Mouse (Mus musculus): ENCODE data around the gene Kif13a. TPM values are rescaled to one million over a fixed set of nuclear protein-coding genes. Genes with fewer than 3 reads are reported as not detected.

Gene Kif13a
- 17.3 TPM for polyA plus RNA-seq (2015; fragmentation: Illumina TruSeq; extraction: RNeasy Lipid Tissue Mini Kit (QIAGEN cat#74804); ENCODE audit: low read depth, low replicate concordance)

DNA sequence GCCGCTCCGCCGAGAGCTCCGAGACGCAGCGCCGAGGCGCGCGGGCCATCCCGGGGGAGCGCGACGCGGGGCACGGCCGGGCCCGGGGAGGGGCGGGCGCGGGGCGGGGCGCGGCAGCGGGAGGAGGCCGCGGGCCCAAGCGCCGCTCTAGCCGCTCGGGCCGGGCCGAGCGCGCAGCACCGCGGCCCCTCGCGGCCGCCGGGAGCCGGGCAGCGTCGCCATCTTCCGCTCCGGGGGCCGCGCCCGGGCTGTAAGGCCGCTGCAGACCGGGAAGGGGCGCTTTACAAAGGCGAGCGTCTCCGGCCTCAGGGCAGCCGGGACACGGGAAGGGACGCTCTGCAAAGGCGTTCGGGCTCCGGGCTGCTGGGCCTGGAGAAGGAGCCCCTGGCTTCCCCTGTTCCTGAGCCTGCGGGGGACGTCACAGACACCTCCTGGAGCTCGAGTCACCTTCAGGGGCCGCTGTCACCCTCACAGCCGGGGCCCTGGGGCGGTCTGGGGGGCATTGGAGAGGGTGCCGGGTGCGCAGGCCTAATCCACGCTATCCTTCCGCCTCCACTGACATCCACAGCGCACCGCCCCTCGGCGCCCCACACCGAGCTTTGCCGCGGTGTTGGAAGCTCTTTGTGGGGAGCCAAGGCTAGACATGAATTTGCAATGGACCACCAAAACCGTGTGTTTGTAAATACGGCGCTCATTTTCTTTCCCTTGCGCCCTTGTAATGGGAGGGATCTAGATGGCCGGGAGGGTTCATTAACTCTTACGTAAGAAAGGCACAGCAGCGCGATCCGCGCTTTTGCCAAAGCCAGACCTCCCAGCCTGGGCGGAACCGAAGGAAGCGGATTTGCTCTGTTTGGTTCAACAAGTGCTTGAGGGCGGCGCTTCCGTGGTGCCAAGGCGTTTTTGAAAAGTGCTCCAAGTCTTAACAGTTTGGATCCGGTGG, at the start of gene Kif13a:
Gene Kif13a (minus strand): TSS at position 149 of the 940 bp plus-strand sequence.

DNA sequence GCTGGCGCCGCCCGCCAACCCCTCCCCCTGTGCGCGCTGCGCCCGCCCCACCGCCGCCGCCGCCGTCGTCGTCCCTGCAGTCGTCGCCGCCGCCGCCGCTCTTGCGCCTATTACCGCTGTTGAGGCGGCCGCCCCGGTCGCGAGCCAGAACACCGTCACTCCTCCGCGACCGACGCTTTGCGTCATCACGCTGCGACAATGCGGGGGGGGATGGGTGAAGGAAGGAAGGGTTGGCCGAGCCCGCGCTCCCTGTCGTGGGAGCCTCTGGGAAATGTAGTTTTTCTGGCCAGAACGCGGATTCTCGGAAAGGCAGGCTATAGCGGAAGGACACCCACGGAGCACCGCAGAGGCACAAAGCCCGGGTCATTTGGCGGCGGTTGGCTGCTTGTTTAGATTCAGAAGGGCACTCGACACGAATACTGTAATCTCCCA, 201.8 kb downstream of the Kif13a start, which contains the start of gene Nup153:
Gene Nup153 (minus strand): TSS at position 104 of the 432 bp plus-strand sequence.

Other genes starting within 250 kb of the Kif13a start
- 25.7 TPM for gene Nup153, start 201.9 kb downstream of the Kif13a start, polyA plus RNA-seq (2015; fragmentation: Illumina TruSeq; extraction: RNeasy Lipid Tissue Mini Kit (QIAGEN cat#74804); ENCODE audit: low read depth, low replicate concordance)
- 13.8 TPM for gene Nhlrc1, start 85.0 kb upstream of the Kif13a start, polyA plus RNA-seq (2015; fragmentation: Illumina TruSeq; extraction: RNeasy Lipid Tissue Mini Kit (QIAGEN cat#74804); ENCODE audit: low read depth, low replicate concordance)
- 6.9 TPM for gene Kdm1b, start 113.6 kb upstream of the Kif13a start, polyA plus RNA-seq (2015; fragmentation: Illumina TruSeq; extraction: RNeasy Lipid Tissue Mini Kit (QIAGEN cat#74804); ENCODE audit: low read depth, low replicate concordance)
- gene Tpmt, start 114.9 kb upstream of the Kif13a start, polyA plus RNA-seq (2015; fragmentation: Illumina TruSeq; extraction: RNeasy Lipid Tissue Mini Kit (QIAGEN cat#74804); ENCODE audit: low read depth, low replicate concordance) = 15.9 TPM
- gene Dek, start 176.3 kb upstream of the Kif13a start, polyA plus RNA-seq (2015; fragmentation: Illumina TruSeq; extraction: RNeasy Lipid Tissue Mini Kit (QIAGEN cat#74804); ENCODE audit: low read depth, low replicate concordance) = 56.2 TPM
- gene Rnf144b, start 192.8 kb upstream of the Kif13a start, polyA plus RNA-seq (2015; fragmentation: Illumina TruSeq; extraction: RNeasy Lipid Tissue Mini Kit (QIAGEN cat#74804); ENCODE audit: low read depth, low replicate concordance) = 17.4 TPM